Mouse (Mus musculus): ENCODE measurements around the gene Plekha8.

DNA sequence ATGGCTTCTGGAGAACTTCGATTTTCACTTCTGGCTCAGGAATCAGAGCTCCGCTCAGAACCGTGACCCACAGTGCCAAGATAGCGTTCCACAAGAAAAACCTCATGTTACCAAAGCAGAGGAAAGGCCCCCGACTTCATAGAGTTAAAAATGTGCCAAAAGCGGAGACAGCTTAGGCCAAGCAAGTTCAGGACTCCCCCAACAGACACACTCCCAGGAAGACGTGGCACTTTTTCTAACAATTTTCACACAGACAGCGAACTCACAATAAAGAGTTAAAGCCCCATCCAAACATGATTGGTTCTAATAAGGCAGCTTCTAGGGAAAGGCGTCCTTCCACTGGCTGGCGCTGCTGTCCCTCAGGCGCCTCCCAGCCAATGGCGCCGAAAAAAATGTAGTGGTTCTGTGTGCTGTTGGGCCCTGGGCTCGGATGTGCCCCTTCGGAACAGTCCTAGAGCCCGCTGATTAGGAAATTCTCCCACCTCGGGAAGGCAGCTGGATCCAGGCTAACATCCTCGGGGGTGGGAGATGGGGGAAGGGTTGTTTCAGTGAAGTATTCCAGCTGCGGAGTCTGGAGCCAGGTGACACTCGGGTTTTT is 1.9 kb upstream of the Plekha8 start:
- TF ChIP-seq CTCF (IDR thresholded peaks at IDR 0.05; ENCODE audit: extremely low read depth, insufficient read depth, insufficient read length, insufficient replicate concordance) (no peak), POLR2A (IDR thresholded peaks at IDR 0.05; ENCODE audit: low read depth, low read length) (no peak)

Measured in spleen, adult 2 months (tissue).